Mouse (Mus musculus): ENCODE results near the gene Trpm7. TPM values are rescaled to one million over a fixed set of nuclear protein-coding genes. Genes with fewer than 3 reads are reported as not detected.

Gene Trpm7
- polyA plus RNA-seq (2014; fragmentation: Nextera tagmentation; extraction: Ambion mirVana), result 43.7 and 49.6 TPM in 2 replicates

DNA sequence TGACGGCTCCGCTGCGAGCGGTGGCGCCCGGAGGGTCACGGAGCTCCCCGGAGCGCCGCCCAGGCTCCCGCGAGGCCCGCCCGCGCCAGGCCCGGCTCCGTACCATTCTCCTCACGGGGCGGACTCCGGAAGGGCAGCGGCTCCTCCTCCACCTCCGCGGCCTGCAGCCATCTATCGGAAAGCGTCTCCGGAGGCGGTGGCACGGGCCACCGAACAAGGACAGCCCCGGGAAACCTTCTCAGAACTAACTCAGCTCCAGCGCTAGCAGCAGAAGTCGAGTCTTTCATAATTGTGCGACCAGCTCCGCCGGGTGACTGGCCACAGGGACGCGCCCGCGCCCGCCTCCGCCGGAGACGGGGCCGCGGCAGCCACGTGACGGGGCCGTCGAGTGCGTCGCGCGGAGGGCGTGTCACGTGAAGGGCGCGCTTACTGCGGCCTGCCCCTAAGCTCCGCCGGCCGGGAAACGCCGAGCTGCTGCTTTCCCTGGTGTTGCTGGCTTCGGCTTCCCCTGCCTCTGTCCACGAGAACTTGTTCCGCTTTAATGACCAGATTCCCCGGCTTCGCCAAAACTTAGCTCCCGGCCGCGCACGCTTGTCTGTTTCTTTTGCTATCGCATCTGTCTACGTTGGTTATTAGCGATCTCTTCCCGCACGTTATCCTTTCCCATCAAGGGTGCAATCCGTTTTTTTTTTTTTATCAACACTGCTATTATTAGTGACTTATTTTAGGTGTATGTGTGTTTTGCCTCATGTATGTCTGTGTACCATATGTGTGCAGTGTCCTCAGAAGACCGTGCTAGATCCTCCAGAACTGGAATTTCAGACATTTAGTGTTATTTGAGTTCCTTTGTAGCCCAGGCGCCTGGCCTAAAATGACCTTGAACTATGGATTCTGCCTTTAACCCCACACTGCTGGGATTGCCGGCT is at the start of gene Trpm7:
Trpm7 (minus strand) TSS at position 360 of the 926 bp plus-strand sequence.
- H3K36me3 ChIP-seq (ENCODE audit: control insufficient read depth, insufficient read depth, low read length), result no peaks in the 10 kb centered on the region
- DNase-seq (ENCODE audit: low spot score) (peak; percentile 93), ATAC-seq (replicated peaks; ENCODE audit: low FRiP score, low TSS enrichment, low read depth) (peak; percentile 97)
- WGBS, result under 1% methylated on average over 79 of the region's 81 CpGs
- H3K4me3 ChIP-seq (ENCODE audit: low read depth, low read length), result peak within 1 kb of the TSS; percentile 80
- peak within 1 kb of the TSS; percentile 68 for H3K4me2 ChIP-seq (ENCODE audit: low read length)
- peak within 1 kb of the TSS; percentile 90 for H3K9ac ChIP-seq (ENCODE audit: low read length)
- no peaks in the 10 kb centered on the region for H3K27me3 ChIP-seq (replicated peaks; ENCODE audit: control insufficient read depth, insufficient read depth, low read length)
- H3K27ac ChIP-seq (ENCODE audit: low read depth), result peak within 1 kb of the TSS; percentile 98
- H3K9me3 ChIP-seq (ENCODE audit: control insufficient read depth, low read length), result no peaks in the 10 kb centered on the region
- H3K4me1 ChIP-seq (replicated peaks; ENCODE audit: control insufficient read depth, insufficient read depth, low read length), result peaks cover 6% of the 10 kb centered on the region; the same call in 1 of the 2 replicates

DNA sequence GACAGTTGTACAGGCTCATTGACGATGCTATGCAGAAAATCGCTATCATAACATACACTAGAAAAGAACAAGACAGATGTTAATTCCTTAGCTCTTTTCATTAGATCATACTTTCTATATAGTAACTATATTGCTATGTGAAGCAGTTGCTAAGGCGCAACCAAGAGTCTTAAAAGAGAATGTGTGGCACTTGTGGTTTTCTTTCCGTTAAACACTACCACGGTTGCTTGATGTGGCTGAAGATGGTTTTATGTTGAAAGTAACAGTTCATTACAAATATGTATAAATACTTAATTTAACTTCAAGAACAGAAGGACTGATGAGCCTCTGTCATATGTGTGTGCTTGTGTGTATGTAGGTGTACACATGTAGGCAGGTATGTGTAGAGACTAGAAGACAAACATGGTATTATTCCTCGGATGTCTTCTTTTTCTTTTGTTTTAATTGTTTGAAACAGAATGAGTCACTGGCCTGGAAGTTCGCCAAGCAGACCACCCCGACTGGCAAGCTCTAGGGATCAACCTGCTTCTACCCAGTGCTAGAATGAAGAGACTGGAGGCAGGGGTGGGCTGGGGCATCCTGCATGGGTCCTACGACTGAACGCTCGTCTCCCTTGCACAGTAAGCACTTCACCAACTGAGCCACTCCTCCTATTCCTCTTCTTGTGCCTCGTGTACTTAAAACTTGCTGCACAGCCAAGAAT is 44.5 kb upstream of the Trpm7 start:
- no peaks in the 10 kb centered on the region for H3K27me3 ChIP-seq (replicated peaks; ENCODE audit: control insufficient read depth, insufficient read depth, low read length)
- WGBS, result 80% methylated on average over 12 of the region's 12 CpGs
- H3K36me3 ChIP-seq (ENCODE audit: control insufficient read depth, insufficient read depth, low read length), result peaks cover 50% of the 10 kb centered on the region
- H3K4me3 ChIP-seq (ENCODE audit: low read depth, low read length), result no peak overlapping the region
- DNase-seq (ENCODE audit: low spot score), result no peak
- no peak for ATAC-seq (replicated peaks; ENCODE audit: low FRiP score, low TSS enrichment, low read depth)
- no peak overlapping the region for H3K27ac ChIP-seq (ENCODE audit: low read depth)
- no peaks in the 10 kb centered on the region for H3K9me3 ChIP-seq (ENCODE audit: control insufficient read depth, low read length)
- no peak overlapping the region for H3K4me2 ChIP-seq (ENCODE audit: low read length)
- H3K4me1 ChIP-seq (replicated peaks; ENCODE audit: control insufficient read depth, insufficient read depth, low read length), result no peaks in the 10 kb centered on the region
- no peak overlapping the region for H3K9ac ChIP-seq (ENCODE audit: low read length)

DNA sequence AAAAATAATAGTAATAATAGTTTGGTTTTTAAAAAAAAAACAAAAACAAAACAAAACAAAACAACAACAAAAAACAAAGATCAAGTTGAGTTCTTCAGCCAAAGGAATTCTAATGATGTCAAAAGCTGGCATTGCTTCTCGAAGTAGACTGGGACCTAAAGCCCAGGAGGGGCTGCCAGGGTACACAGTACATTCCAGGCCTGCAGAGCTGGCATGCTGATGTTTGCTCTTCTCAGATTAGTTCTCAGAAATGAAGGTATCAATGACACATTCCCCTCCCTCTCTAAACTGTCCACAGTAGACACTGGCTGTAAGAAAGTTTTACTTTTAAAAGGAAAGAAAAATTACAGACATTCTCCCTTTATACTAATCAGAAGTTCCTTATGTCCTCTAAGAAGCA is 40.2 kb upstream of the Trpm7 start:
- no peak for ATAC-seq (replicated peaks; ENCODE audit: low FRiP score, low TSS enrichment, low read depth)
- no peak overlapping the region for H3K27ac ChIP-seq (ENCODE audit: low read depth)

DNA sequence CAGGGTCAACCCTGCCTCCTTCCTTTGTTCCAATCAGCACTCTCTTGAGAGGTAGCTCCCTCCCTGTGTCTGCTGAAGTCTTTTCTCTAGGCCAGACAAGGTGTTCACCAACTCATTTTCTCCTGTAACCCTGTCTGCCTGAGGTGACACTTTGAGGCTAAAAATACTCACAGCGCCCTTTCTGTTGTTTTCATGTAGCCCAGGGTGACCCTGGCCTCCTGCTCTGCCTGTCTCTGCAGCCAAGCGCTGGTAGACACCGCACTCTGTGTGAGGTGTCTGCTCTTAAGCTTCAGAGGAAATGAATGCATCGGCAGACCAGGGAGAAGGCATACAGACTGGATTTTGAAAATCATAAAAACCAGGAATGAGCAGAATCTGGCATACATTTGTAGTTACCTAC is 38.1 kb upstream of the Trpm7 start:
- 74% methylated on average over 4 of the region's 4 CpGs for WGBS
- H3K4me3 ChIP-seq (ENCODE audit: low read depth, low read length), result no peak overlapping the region
- H3K36me3 ChIP-seq (ENCODE audit: control insufficient read depth, insufficient read depth, low read length), result peaks cover 43% of the 10 kb centered on the region
- ATAC-seq (replicated peaks; ENCODE audit: low FRiP score, low TSS enrichment, low read depth) (no peak), DNase-seq (ENCODE audit: low spot score) (no peak)
- H3K27me3 ChIP-seq (replicated peaks; ENCODE audit: control insufficient read depth, insufficient read depth, low read length), result no peaks in the 10 kb centered on the region
- no peaks in the 10 kb centered on the region for H3K4me1 ChIP-seq (replicated peaks; ENCODE audit: control insufficient read depth, insufficient read depth, low read length)
- no peak overlapping the region for H3K27ac ChIP-seq (ENCODE audit: low read depth)
- H3K4me2 ChIP-seq (ENCODE audit: low read length), result no peak overlapping the region
- H3K9me3 ChIP-seq (ENCODE audit: control insufficient read depth, low read length), result no peaks in the 10 kb centered on the region
- H3K9ac ChIP-seq (ENCODE audit: low read length), result no peak overlapping the region

More for the DNA sequence above, 40.2 kb upstream of the Trpm7 start:
- Histone ChIP-seq H3K9me3 (ENCODE audit: control insufficient read depth, low read length) (no peaks in the 10 kb centered on the region), H3K27me3 (replicated peaks; ENCODE audit: control insufficient read depth, insufficient read depth, low read length) (no peaks in the 10 kb centered on the region), H3K9ac (ENCODE audit: low read length) (no peak overlapping the region), H3K4me2 (ENCODE audit: low read length) (no peak overlapping the region), H3K4me3 (ENCODE audit: low read depth, low read length) (no peak overlapping the region), H3K36me3 (ENCODE audit: control insufficient read depth, insufficient read depth, low read length) (peaks cover 53% of the 10 kb centered on the region), H3K4me1 (replicated peaks; ENCODE audit: control insufficient read depth, insufficient read depth, low read length) (no peaks in the 10 kb centered on the region)
- DNase-seq (ENCODE audit: low spot score), result no peak
- WGBS, result 75% methylated on average over 1 of the region's 1 CpGs

DNA sequence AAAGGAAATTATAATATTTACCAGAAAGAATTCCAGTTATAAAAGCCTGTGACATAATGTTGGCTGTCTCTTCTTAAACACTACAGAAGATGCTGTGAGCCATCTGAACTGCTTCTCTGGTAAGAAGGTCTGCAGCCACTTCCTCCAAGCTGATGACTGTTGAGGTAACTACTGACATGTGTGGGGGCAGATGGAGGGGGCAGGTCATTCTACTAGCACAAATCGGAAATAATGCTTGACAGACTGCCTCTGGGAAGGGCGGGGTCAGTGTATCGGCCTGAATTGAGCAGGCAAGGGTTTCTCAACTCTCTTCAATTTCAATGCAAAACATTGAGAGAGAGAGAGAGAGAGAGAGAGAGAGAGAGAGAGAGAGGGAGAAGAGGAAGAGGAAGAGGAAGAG is 28.1 kb upstream of the Trpm7 start:
- no peak for ATAC-seq (replicated peaks; ENCODE audit: low FRiP score, low TSS enrichment, low read depth)
- no peak for DNase-seq (ENCODE audit: low spot score)

DNA sequence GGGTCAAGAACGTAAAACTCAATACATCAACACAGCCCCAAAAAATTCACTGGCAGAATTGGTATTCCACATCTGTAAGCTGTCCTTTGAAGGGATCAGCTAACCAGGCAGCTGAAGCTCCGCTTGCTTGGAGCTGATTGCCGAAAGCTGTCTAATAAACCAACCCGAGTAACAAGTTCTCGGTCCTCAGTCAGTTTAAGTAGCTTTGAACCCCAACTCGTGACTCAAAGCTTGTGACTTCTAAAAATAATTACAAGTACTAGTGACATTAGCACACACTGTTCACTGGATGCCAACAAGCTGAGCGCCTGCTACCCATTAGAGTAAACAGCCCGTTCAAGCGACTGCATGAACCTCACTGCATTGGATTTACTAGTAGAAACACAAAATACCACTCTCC is 21.5 kb upstream of the Trpm7 start:
- no peak for ATAC-seq (replicated peaks; ENCODE audit: low FRiP score, low TSS enrichment, low read depth)
- Histone ChIP-seq H3K9ac (ENCODE audit: low read length) (no peak overlapping the region), H3K27ac (ENCODE audit: low read depth) (no peak overlapping the region), H3K27me3 (replicated peaks; ENCODE audit: control insufficient read depth, insufficient read depth, low read length) (no peaks in the 10 kb centered on the region), H3K36me3 (ENCODE audit: control insufficient read depth, insufficient read depth, low read length) (peaks cover 18% of the 10 kb centered on the region), H3K4me2 (ENCODE audit: low read length) (no peak overlapping the region), H3K9me3 (ENCODE audit: control insufficient read depth, low read length) (no peaks in the 10 kb centered on the region), H3K4me3 (ENCODE audit: low read depth, low read length) (no peak overlapping the region), H3K4me1 (replicated peaks; ENCODE audit: control insufficient read depth, insufficient read depth, low read length) (no peaks in the 10 kb centered on the region)
- no peak for DNase-seq (ENCODE audit: low spot score)
- WGBS, result 89% methylated on average over 9 of the region's 9 CpGs

More for the DNA sequence above, 28.1 kb upstream of the Trpm7 start:
- Histone ChIP-seq H3K36me3 (ENCODE audit: control insufficient read depth, insufficient read depth, low read length) (peaks cover 10% of the 10 kb centered on the region; the same call in 1 of the 2 replicates), H3K27ac (ENCODE audit: low read depth) (no peak overlapping the region), H3K9me3 (ENCODE audit: control insufficient read depth, low read length) (no peaks in the 10 kb centered on the region), H3K27me3 (replicated peaks; ENCODE audit: control insufficient read depth, insufficient read depth, low read length) (no peaks in the 10 kb centered on the region), H3K4me2 (ENCODE audit: low read length) (no peak overlapping the region), H3K9ac (ENCODE audit: low read length) (no peak overlapping the region), H3K4me3 (ENCODE audit: low read depth, low read length) (no peak overlapping the region), H3K4me1 (replicated peaks; ENCODE audit: control insufficient read depth, insufficient read depth, low read length) (no peaks in the 10 kb centered on the region)
- WGBS, result 81% methylated on average over 3 of the region's 3 CpGs

DNA sequence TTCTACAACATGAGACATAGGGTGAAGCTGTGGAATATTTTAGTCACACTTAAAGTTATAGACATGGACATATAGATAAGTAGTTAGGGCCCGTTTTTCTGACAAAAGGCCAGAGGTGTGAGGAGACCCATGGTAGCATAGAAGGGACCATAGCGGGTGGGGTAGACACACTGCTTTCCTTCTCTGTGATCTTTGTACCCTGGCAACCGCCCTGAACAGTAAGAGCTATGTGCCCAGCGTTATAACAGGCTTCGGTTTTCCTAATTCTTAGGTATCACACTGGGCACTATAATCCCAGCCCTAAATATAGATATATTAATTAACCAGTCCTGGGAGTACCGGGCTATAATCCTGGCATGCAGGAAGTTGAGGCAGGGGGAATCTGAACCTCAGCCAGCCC is 20.9 kb upstream of the Trpm7 start:
- no peak for DNase-seq (ENCODE audit: low spot score)

DNA sequence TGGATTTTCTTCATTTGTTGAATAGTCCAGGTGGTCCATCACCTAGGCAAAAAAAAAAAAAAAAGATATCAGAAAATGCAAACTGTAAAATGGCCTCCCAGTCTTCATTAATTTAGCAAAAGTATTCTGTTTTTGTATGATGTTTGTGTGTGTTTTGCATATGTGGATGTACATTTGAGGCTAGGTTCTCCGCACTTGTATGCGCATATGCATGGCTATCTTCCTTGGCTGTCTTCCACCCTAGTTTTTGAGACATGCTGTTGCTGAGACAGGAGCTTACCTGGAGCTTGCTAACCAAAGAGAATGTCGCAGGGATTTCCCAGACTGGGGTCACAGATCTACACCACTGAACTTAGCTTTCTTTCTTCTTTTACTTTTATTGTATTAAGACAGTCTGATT is 18.2 kb upstream of the Trpm7 start:
- ATAC-seq (replicated peaks; ENCODE audit: low FRiP score, low TSS enrichment, low read depth) (no peak), DNase-seq (ENCODE audit: low spot score) (no peak)
- H3K4me3 ChIP-seq (ENCODE audit: low read depth, low read length), result no peak overlapping the region
- no peak overlapping the region for H3K27ac ChIP-seq (ENCODE audit: low read depth)
- H3K4me1 ChIP-seq (replicated peaks; ENCODE audit: control insufficient read depth, insufficient read depth, low read length), result no peaks in the 10 kb centered on the region
- peaks cover 20% of the 10 kb centered on the region for H3K36me3 ChIP-seq (ENCODE audit: control insufficient read depth, insufficient read depth, low read length)
- no peaks in the 10 kb centered on the region for H3K27me3 ChIP-seq (replicated peaks; ENCODE audit: control insufficient read depth, insufficient read depth, low read length)
- H3K4me2 ChIP-seq (ENCODE audit: low read length), result no peak overlapping the region
- H3K9ac ChIP-seq (ENCODE audit: low read length), result no peak overlapping the region
- WGBS, result 95% methylated on average over 3 of the region's 3 CpGs
- no peaks in the 10 kb centered on the region for H3K9me3 ChIP-seq (ENCODE audit: control insufficient read depth, low read length)

More for the DNA sequence above, 20.9 kb upstream of the Trpm7 start:
- Histone ChIP-seq H3K9ac (ENCODE audit: low read length) (no peak overlapping the region), H3K4me3 (ENCODE audit: low read depth, low read length) (no peak overlapping the region), H3K27me3 (replicated peaks; ENCODE audit: control insufficient read depth, insufficient read depth, low read length) (no peaks in the 10 kb centered on the region), H3K9me3 (ENCODE audit: control insufficient read depth, low read length) (no peaks in the 10 kb centered on the region), H3K27ac (ENCODE audit: low read depth) (no peak overlapping the region), H3K4me2 (ENCODE audit: low read length) (no peak overlapping the region), H3K4me1 (replicated peaks; ENCODE audit: control insufficient read depth, insufficient read depth, low read length) (no peaks in the 10 kb centered on the region), H3K36me3 (ENCODE audit: control insufficient read depth, insufficient read depth, low read length) (peaks cover 22% of the 10 kb centered on the region)
- no peak for ATAC-seq (replicated peaks; ENCODE audit: low FRiP score, low TSS enrichment, low read depth)
- 83% methylated on average over 6 of the region's 6 CpGs for WGBS
